Mouse (Mus musculus): ENCODE measurements around the gene Slc17a8. TPM values are rescaled to one million over a fixed set of nuclear protein-coding genes. Genes with fewer than 3 reads are reported as not detected.

The Slc17a8 gene
- polyA plus RNA-seq, 1 experiment from 2014 or later = 0.02 TPM

Other genes with a start within 250 kb of the Slc17a8 start
- gene Gas2l3, start 177.3 kb downstream of the Slc17a8 start, polyA plus RNA-seq (2016; fragmentation: Nextera tagmentation; extraction: Ambion mirVana) = 6.7 and 8.0 TPM in 2 replicates
- gene Nr1h4, start 87.7 kb downstream of the Slc17a8 start, polyA plus RNA-seq (2016; fragmentation: Nextera tagmentation; extraction: Ambion mirVana) = 2.2 and 2.8 TPM in 2 replicates
- 6.2 and 7.4 TPM in 2 replicates for gene Scyl2, start 65.0 kb upstream of the Slc17a8 start, polyA plus RNA-seq (2016; fragmentation: Nextera tagmentation; extraction: Ambion mirVana)
- gene Actr6, start 111.0 kb upstream of the Slc17a8 start, polyA plus RNA-seq (2016; fragmentation: Nextera tagmentation; extraction: Ambion mirVana) = 19.1 and 21.5 TPM in 2 replicates
- 14.5 and 14.8 TPM in 2 replicates for gene Uhrf1bp1l, start 123.7 kb upstream of the Slc17a8 start, polyA plus RNA-seq (2016; fragmentation: Nextera tagmentation; extraction: Ambion mirVana)

Data from liver, embryonic 12.5 days (tissue).